Mouse (Mus musculus): ENCODE data around the gene Gp9.

DNA sequence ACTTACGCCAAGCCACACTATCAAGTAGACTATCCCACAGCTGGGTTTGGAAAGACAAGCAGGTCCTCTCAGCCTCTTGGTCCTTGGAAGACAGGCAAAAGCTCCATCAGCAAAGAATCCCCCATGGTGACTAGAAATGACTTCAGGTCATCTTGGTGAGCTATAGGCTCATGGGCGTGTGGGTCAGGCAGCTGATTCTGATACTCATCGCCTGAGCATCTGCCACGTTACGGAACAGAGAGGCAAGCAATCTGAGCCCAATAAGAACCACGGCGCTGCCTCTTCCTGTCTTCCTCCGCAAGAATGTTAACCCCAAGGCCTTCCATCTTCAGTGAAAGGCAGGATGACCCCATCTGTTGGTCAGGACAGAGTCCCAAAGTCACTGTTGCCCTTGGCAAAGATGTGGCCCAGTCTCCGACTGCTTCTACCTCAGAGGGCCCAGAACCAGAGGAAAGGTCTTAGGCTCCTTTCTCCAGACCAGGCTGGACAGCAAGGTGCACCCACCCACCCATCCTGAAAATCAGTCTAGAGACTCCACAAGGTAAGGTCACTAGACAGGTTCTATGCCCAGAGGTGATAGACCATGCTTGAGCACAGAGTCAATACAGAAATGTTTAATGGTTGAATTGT is 10.5 kb downstream of the Gp9 start:
- TF ChIP-seq CTCF (IDR thresholded peaks at IDR 0.05) (no peak), EP300 (IDR thresholded peaks at IDR 0.05; ENCODE audit: insufficient read depth, low read depth, low read length) (no peak), POLR2A (IDR thresholded peaks at IDR 0.05; ENCODE audit: insufficient read depth, low read depth, low read length) (no peak)
